Mouse (Mus musculus) limb, embryonic 14.5 days (tissue): ENCODE measurements around the gene Sync. TPM values are rescaled to one million over a fixed set of nuclear protein-coding genes. Genes with fewer than 3 reads are reported as not detected.

ENCODE experiments used
- ATAC-seq: fragments of 200-750 bp; cut with Nextera tagmentation; 2 replicates; pipeline ENCODE4 v1.8.0; 2017; ENCODE audit warnings: low read depth, moderate number of reproducible peaks, moderate TSS enrichment; ENCODE audit not compliant: low FRiP score
- DNase-seq: peaks from one replicate; pipeline ENCODE4 v3.0.0-alpha.2; 2015; ENCODE audit warnings: low spot score
- H3K27ac ChIP-seq: fragments of 300-500 bp; sonication (generic); replicated peaks from 2 replicates; pipeline ENCODE4 v1.5.1; 2014; ENCODE audit warnings: low read depth, mild to moderate bottlenecking, low read length, moderate library complexity, mixed read lengths
- H3K27me3 ChIP-seq: fragments of 300-500 bp; sonication (generic); 2 replicates; pipeline ENCODE4 v1.6.1; 2014; ENCODE audit warnings: low read length, mixed read lengths; ENCODE audit not compliant: control insufficient read depth, insufficient read depth
- H3K36me3 ChIP-seq: fragments of 300-500 bp; sonication (generic); 2 replicates; pipeline ENCODE4 v1.6.1; 2014; ENCODE audit warnings: mild to moderate bottlenecking, low read length, moderate library complexity, mixed read lengths; ENCODE audit not compliant: control insufficient read depth, insufficient read depth
- H3K4me1 ChIP-seq: fragments of 300-500 bp; sonication (generic); 2 replicates; pipeline ENCODE4 v1.6.1; 2014; ENCODE audit warnings: antibody characterized with exemption, low read length, mixed read lengths; ENCODE audit not compliant: control insufficient read depth, insufficient read depth
- H3K4me2 ChIP-seq: fragments of 300-500 bp; sonication (generic); replicated peaks from 2 replicates; pipeline ENCODE4 v1.6.1; 2014; ENCODE audit warnings: low read depth, mild to moderate bottlenecking, low read length, moderate library complexity; ENCODE audit not compliant: severe bottlenecking
- H3K4me3 ChIP-seq: fragments of 300-500 bp; sonication (generic); replicated peaks from 2 replicates; pipeline ENCODE4 v1.5.1; 2014; ENCODE audit warnings: low read length
- H3K9ac ChIP-seq: fragments of 300-500 bp; sonication (generic); 2 replicates; pipeline ENCODE4 v1.6.1; 2014; ENCODE audit warnings: mild to moderate bottlenecking, low read depth, low read length, moderate library complexity; ENCODE audit not compliant: severe bottlenecking
- H3K9me3 ChIP-seq: fragments of 300-500 bp; sonication (generic); 2 replicates; pipeline ENCODE4 v1.6.1; 2016; ENCODE audit warnings: low read length; ENCODE audit not compliant: control insufficient read depth
- POLR2A ChIP-seq: fragments of 200-500 bp; IDR thresholded peaks from 2 replicates; pipeline ENCODE4 v1.8.0; 2012; ENCODE audit warnings: inconsistent platforms, mild to moderate bottlenecking, moderate library complexity, borderline replicate concordance; ENCODE audit not compliant: insufficient read depth, insufficient read length; ENCODE audit errors: extremely low read depth
- WGBS: fragments of 180-500 bp; shearing (Covaris S2); extraction: QIAGEN DNeasy Blood & Tissue Kit; methylation state at CpG from one replicate; pipeline ENCODE4 v1.1.7; 2014; 5-methylcytosine and 5-hydroxymethylcytosine counted together
- polyA plus RNA-seq, 2 experiments: library from polyadenylated mRNA; depleted of rRNA in 1 of 2; stranded (reverse) in 1 of 2; unstranded in 1 of 2; fragments of >200 nt; fragmentation: Nextera tagmentation in 1 of 2; extraction: Ambion mirVana in 1 of 2; gene quantifications; 2 replicates each; pipeline versions ENCODE4 v1.2.1 to v1.2.3; 2012 to 2014

Sync gene
- polyA plus RNA-seq, 2 experiments: 5.3 to 6.1 TPM

DNA sequence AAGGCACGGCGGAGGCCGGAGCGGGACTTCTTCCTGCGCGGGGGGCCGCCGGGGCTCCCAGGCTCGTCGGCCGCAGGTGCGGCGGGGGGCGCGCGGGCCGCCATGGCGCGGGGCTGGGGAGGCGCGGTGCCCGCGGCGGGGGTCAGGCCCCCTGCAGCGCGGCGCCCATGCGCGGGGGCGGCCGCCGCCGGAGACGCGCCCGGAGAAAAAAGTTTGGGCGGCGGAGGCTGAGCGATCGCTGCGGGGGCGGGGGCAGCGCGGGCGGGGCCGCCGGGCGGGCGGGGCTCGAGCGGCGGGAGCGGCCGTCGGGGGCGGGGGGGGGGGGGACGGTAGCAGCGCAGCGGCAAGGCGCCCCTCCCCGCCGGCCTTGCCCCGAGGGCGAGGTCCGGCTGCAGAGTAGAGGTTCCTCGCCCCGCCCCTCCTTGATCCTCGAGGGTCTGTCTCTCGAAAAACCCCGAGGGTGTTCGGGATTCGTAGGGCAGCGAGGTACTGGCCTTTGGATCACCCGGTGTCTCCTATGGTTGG is 39.1 kb upstream of the Sync start:
- Histone ChIP-seq H3K27ac (no peak overlapping the region), H3K4me3 (peak overlapping the region; percentile 52), H3K4me2 (peak overlapping the region; percentile 96), H3K9ac (peak overlapping the region; percentile 67), H3K4me1 (peaks cover 15% of the 10 kb centered on the region), H3K9me3 (no peaks in the 10 kb centered on the region), H3K36me3 (no peaks in the 10 kb centered on the region), H3K27me3 (peaks cover 13% of the 10 kb centered on the region; the same call in 1 of the 2 replicates)
- no peak for DNase-seq
- ATAC-seq: no peak
- 2% methylated on average over 28 of the region's 74 CpGs for WGBS
- TF ChIP-seq POLR2A: no peak

DNA sequence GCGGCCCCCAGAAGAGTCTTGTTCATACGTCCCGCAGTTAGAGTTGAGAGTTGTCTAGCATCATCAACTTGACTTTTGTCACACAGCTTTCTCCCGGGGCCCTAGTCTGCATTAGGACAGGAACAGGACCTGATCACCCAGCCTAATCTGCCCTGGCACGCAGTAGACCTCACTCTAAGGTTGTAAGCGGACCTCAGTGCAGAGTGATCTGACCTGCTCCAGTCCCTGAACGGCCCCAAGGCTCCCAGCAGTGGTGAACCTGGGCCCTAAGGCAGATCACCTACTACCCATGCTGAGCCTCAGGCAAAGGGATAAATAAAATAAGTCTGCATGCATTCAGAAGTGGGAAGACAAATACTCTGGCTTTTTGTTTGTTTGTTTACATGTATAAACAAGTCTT is 38.1 kb upstream of the Sync start:
- Histone ChIP-seq H3K9me3 (no peaks in the 10 kb centered on the region), H3K4me3 (no peak overlapping the region), H3K4me1 (peaks cover 15% of the 10 kb centered on the region), H3K27ac (no peak overlapping the region), H3K9ac (no peak overlapping the region), H3K4me2 (no peak overlapping the region), H3K27me3 (peaks cover 13% of the 10 kb centered on the region; the same call in 1 of the 2 replicates), H3K36me3 (no peaks in the 10 kb centered on the region)
- ATAC-seq (no peak), DNase-seq (no peak)
- no peak for TF ChIP-seq POLR2A
- 31% methylated on average over 7 of the region's 7 CpGs for WGBS

DNA sequence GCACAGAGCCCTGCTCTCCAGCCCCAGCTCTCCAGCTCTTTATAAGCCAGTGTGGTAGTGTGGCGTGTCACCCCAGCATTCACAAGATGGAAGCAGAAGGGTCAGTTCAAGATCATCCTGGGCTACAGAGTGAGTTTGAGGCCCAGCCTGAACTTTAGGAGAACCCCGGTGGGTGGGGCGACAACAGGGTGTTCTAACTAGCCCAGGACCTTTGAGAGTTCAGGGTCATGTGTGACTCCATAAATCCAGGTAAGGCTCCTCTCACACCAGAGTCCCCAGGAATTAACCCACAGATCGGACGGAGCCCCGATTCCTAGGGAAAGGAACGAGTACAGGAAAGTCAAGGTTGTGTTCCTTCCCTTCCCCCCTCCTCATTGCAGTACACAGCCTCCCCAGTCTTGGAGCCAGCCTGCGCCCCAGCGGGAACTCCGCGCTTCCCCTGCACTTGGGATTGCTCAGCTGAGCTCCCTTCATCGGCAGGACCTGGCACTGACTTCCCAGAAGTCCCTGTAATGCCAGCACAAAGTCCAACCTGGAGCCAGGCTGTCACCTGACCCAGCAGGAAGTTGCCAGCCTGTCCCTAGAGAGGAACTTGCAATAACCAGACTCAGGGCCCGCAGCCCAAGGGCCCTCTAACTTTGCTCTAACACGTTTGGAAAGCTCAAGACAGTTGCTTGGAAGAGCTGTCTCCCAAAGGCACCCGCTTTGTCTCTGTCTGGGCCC is 36.5 kb upstream of the Sync start:
- DNase-seq (no peak), ATAC-seq (no peak)
- Histone ChIP-seq H3K27me3 (peaks cover 13% of the 10 kb centered on the region; the same call in 1 of the 2 replicates), H3K9me3 (no peaks in the 10 kb centered on the region), H3K4me2 (peak overlapping the region; percentile 22; the same call in 1 of the 2 replicates), H3K9ac (peak overlapping the region; percentile 25; the same call in 1 of the 2 replicates), H3K4me3 (no peak overlapping the region), H3K4me1 (peaks cover 15% of the 10 kb centered on the region), H3K36me3 (no peaks in the 10 kb centered on the region), H3K27ac (no peak overlapping the region)
- 21% methylated on average over 15 of the region's 15 CpGs for WGBS
- TF ChIP-seq POLR2A: no peak

DNA sequence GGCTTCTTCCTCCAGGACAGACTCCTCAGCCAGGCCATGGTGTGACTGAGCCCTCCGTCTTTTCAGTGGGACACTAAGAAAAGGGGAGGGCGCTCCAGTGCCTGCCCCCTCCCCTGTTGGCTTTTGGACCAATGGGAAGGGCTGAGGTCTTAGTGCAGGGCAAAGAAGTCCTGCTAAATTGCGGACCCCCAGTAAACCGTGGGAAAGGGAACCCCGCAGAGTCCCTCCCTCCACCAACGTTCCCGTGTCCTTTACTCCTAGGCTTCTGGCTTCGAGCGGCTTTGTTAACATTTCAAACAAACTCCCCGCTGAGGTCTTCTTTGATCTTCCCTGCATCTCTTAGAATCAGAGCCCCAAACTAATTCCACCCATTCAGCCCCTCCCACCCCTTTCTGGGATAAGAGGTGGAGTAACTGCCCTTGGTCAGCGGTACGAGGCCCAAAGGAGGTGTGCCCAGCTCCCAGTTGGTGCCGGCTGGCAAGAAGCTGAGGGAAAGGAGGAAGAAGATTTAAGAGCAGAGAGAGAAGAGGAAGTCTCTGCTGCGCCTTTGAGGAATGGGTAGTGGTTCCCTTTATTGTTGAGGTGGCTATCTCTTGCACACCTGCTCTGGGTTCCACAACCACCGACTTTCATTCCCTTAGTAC is 35.8 kb upstream of the Sync start:
- H3K27me3 ChIP-seq: peaks cover 13% of the 10 kb centered on the region; the same call in 1 of the 2 replicates
- no peaks in the 10 kb centered on the region for H3K9me3 ChIP-seq
- H3K27ac ChIP-seq: no peak overlapping the region
- H3K4me2 ChIP-seq: peak overlapping the region; percentile 22
- WGBS: 3% methylated on average over 15 of the region's 15 CpGs
- no peak overlapping the region for H3K9ac ChIP-seq
- peaks cover 19% of the 10 kb centered on the region for H3K4me1 ChIP-seq
- no peak for TF ChIP-seq POLR2A
- ATAC-seq (0 out of 2 replicates have a peak, but pooled peaks have one; percentile 18), DNase-seq (no peak)
- no peak overlapping the region for H3K4me3 ChIP-seq
- H3K36me3 ChIP-seq: no peaks in the 10 kb centered on the region

DNA sequence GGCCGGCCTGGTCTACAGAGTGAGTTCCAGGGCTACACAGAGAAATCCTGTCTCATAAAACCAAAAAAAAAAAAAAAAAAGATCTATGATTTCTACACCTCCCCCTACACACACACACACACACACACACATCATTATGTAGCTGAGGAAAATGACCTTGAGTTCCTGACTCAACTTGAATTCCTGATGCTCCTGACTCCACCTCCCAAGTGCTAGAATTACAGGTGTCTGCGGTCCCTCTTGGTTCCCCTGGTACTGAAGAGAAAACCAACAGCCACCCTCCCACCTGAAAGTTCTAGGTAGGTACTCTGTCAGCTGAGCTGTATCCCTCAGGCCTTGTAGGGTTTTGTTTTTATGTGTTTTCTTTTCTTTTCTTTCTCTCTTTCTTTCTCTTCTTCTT is 34.9 kb upstream of the Sync start:
- no peak overlapping the region for H3K9ac ChIP-seq
- H3K27me3 ChIP-seq: peaks cover 13% of the 10 kb centered on the region; the same call in 1 of the 2 replicates
- H3K4me2 ChIP-seq: no peak overlapping the region
- 80% methylated on average over 2 of the region's 2 CpGs for WGBS
- DNase-seq: no peak
- peaks cover 19% of the 10 kb centered on the region for H3K4me1 ChIP-seq
- no peaks in the 10 kb centered on the region for H3K9me3 ChIP-seq
- no peak for TF ChIP-seq POLR2A
- no peak overlapping the region for H3K27ac ChIP-seq
- H3K36me3 ChIP-seq: no peaks in the 10 kb centered on the region
- no peak for ATAC-seq
- no peak overlapping the region for H3K4me3 ChIP-seq
